Mouse (Mus musculus) bone marrow macrophage, adult 2 months (primary cell): Measurements from ENCODE around the gene Spns1. TPM values are rescaled to one million over a fixed set of nuclear protein-coding genes. Genes with fewer than 3 reads are reported as not detected.

ENCODE experiments used
- H3K27ac ChIP-seq: 2 replicates; pipeline ENCODE4 v1.5.1; 2012; ENCODE audit warnings: low read depth, low read length; ENCODE audit not compliant: insufficient read depth
- H3K4me1 ChIP-seq: 2 replicates; pipeline ENCODE4 v1.6.1; 2012; ENCODE audit warnings: low read length; ENCODE audit not compliant: control insufficient read depth, insufficient read depth
- H3K4me3 ChIP-seq: 2 replicates; pipeline ENCODE4 v1.5.1; 2012; ENCODE audit warnings: mild to moderate bottlenecking, low read length, moderate library complexity; ENCODE audit not compliant: insufficient read depth
- CTCF ChIP-seq: IDR thresholded peaks from 2 replicates; pipeline ENCODE4 v1.5.1; 2012; ENCODE audit warnings: low read depth, mild to moderate bottlenecking, low read length, moderate library complexity
- POLR2A ChIP-seq: IDR thresholded peaks from 2 replicates; pipeline ENCODE4 v1.6.1; 2012; ENCODE audit warnings: mild to moderate bottlenecking, low read depth, low read length, borderline replicate concordance
- polyA plus RNA-seq: library from polyadenylated mRNA; stranded (reverse); fragments of >200 nt; gene quantifications from 2 replicates; pipeline ENCODE4 v1.2.4, GENCODE M21; 2012; ENCODE audit not compliant: missing spikeins, insufficient read depth, insufficient read length

Spns1 gene
- polyA plus RNA-seq, 1 experiment: 41.1 TPM

DNA sequence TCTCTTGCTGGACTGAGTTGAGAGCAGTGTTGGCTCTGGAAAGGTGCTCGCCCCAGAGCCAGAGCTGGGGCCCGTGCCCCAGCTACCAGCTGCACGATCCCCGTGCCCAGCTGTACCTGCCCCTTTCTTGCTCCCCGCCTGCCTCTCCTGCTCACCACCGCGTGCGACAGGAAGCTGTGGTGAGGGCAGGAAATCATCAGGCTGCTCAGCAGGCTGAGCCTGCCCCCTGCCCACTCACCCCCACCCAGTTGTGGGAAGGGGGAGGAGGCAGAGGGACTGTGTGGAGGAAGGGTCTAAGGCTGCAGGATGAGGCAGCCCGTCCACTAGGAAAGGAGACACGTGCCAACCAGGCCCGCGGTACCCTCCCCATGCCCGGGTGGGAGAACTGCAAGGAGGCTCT is 7.9 kb downstream of the Spns1 start, which contains the start of gene Lat:
Lat (minus strand) TSS at position 178 of the 400 bp plus-strand sequence.
- H3K4me3 ChIP-seq: no peak within 1 kb of the TSS
- no peak within 1 kb of the TSS for H3K27ac ChIP-seq
- peaks cover 2% of the 10 kb centered on the region for H3K4me1 ChIP-seq
- no peak for TF ChIP-seq CTCF
- TF ChIP-seq POLR2A: no peak

DNA sequence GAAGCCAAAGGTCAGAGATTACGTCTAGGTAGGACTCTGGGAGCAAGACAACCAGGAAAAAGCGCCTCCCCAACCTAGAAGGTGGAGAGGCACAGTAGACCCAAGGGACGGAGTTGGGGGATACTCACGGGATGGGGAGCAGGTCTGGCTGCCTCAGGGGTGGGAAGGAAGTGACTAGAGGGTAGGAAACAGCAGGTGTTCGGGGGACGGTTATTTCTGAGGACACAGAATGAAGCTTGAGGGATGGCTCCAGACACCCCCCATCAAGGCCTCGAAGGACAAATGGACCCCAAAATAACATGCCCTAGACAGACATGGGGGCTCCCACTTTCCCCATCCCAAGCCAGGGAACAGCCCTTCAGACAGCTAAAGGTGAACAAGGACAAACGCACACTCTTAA is 8.9 kb downstream of the Spns1 start:
- H3K27ac ChIP-seq: no peak overlapping the region
- no peak overlapping the region for H3K4me3 ChIP-seq
- H3K4me1 ChIP-seq: no peaks in the 10 kb centered on the region; the same call in none of the 2 replicates
- TF ChIP-seq POLR2A (no peak), CTCF (no peak)

- TF ChIP-seq POLR2A (no peak), CTCF (no peak)
- H3K4me1 ChIP-seq: no peaks in the 10 kb centered on the region; the same call in none of the 2 replicates
These were observed 9.6 kb downstream of the Spns1 start for GRCm38 (mm10) chr7:126367636-126368035.

GRCm38 (mm10) chr7:126363038-126363437 is 14.2 kb downstream of the Spns1 start:
- H3K27ac ChIP-seq: no peak overlapping the region
- no peaks in the 10 kb centered on the region for H3K4me1 ChIP-seq
- H3K4me3 ChIP-seq: no peak overlapping the region
- no peak for TF ChIP-seq CTCF

More at GRCm38 (mm10) chr7:126367636-126368035, 9.6 kb downstream of the Spns1 start:
- Histone ChIP-seq H3K4me3 (no peak overlapping the region), H3K27ac (no peak overlapping the region)

DNA sequence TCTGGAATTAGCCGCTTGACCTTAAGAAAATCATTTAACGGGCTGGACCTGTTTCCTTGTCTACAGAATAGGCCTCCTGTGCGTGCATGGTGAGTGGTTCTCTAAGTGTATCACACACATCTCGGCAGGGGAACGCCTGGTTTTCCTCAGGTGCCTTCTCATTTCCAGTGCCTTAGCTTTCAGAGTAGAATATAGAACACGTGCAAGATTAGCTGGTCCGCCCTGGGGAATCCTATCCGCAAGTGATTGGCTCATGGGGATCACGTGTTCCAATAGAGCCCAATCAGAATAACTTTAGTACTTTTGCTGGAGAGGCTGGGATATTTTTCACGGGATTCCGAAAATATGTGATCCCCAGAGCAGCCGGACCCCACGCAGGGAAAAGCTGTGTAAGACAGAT is 18.2 kb downstream of the Spns1 start:
- TF ChIP-seq POLR2A: no peak
- no peak for TF ChIP-seq CTCF
- no peak overlapping the region for H3K4me3 ChIP-seq
- no peak overlapping the region for H3K27ac ChIP-seq
- H3K4me1 ChIP-seq: no peaks in the 10 kb centered on the region

- no peaks in the 10 kb centered on the region for H3K4me1 ChIP-seq
- H3K4me3 ChIP-seq: no peak overlapping the region
- TF ChIP-seq CTCF (no peak), POLR2A (no peak)
- H3K27ac ChIP-seq: no peak overlapping the region
These were observed 18.8 kb downstream of the Spns1 start for GRCm38 (mm10) chr7:126358413-126358812.

- no peak overlapping the region for H3K27ac ChIP-seq
- H3K4me1 ChIP-seq: no peaks in the 10 kb centered on the region
These were observed 19.4 kb downstream of the Spns1 start for GRCm38 (mm10) chr7:126357838-126358237.

GRCm38 (mm10) chr7:126356793-126357591 is 20.3 kb downstream of the Spns1 start:
- TF ChIP-seq POLR2A: no peak
- no peak for TF ChIP-seq CTCF
- Histone ChIP-seq H3K4me1 (no peaks in the 10 kb centered on the region), H3K27ac (no peak overlapping the region), H3K4me3 (no peak overlapping the region)

More at GRCm38 (mm10) chr7:126357838-126358237, 19.4 kb downstream of the Spns1 start:
- no peak overlapping the region for H3K4me3 ChIP-seq
- TF ChIP-seq POLR2A: no peak

DNA sequence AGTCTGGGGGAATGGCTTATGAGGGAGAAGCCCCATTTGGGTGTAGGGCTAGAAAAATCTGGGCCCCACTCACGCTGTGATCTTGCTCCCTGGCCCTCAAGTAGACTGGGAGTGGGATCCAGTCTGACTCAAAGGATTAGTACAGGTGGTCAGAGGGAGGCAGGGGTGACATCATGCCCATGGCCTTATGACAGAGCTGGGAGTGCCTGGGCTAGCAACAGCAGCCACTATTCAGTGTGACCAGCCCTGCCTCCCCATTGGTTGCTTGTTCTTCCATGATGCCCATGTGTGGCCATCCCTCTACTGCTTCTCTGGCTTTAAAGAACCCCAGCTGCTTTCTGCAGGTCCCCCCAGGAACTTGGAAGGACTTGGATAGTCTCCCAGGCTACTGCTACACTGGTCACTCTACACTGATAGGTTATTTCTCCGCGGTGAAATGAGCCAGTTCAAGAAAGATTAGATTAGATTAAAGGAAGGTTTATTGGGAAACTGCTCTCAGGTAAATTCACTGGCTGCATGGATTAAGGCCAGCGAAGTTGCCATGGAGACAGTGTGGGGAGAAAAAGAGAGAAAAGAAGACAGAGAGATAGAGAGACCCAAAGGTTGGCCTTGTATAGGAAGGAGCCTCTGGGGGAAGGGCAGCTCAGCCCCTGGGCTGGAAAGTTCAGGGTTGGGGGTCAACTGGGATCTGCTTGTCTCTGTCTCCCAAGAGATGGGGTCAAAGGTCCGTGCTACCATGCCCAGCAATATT is 21.2 kb downstream of the Spns1 start:
- no peak overlapping the region for H3K4me3 ChIP-seq
- no peaks in the 10 kb centered on the region for H3K4me1 ChIP-seq
- TF ChIP-seq POLR2A: no peak
- no peak for TF ChIP-seq CTCF
- no peak overlapping the region for H3K27ac ChIP-seq

DNA sequence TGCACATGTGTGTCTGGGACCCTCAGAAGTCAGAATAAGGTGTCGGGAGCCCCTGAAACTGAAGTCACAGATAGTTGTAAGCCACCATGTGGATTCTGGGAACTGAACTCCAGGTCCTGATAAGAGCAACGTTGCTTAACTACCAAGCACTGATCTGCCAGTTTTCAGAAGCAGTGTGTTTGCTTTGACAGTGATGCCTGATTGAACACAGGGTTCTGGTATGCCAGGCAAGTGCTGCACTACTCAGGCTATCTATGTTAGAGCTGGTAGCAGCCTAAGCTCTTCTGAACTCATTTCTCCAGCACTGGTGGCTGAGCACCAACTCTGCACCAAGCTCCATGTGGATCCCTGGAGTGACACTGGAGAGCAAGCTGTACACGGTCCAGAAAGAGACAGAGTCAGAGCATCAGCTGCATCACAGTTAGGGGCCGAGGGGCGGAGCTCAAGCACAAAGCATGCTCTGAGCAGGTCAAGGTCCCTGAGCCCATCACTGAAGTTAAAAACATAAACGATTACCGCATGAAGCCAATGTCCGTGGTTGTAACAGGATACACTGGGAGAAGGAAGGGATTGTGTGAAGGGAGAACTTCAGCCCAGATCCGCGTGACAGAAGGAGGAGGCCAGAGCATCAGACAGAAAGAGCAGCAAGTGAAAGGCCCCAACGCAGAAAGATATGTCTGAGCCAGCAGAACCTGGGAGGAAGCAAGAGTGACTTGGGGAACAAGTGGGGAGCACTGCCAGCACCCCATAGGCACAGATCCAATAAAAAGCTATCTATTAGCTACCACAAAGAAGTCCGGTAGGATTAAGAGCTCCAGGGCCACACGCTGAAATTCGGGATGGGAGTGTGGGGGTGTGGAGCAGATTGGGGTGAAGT is 22.3 kb downstream of the Spns1 start:
- TF ChIP-seq POLR2A (no peak), CTCF (no peak)
- no peak overlapping the region for H3K4me3 ChIP-seq
- no peak overlapping the region for H3K27ac ChIP-seq
- H3K4me1 ChIP-seq: no peaks in the 10 kb centered on the region
